Mouse (Mus musculus) hindbrain, embryonic 10.5 days (tissue): ENCODE measurements around the gene Gramd1a. TPM values are rescaled to one million over a fixed set of nuclear protein-coding genes. Genes with fewer than 3 reads are reported as not detected.

Experiments used
- DNase-seq: peaks from one replicate; pipeline ENCODE4 v3.0.0-alpha.2; 2017; ENCODE audit warnings: low spot score
- H3K27ac ChIP-seq: fragments of 300-500 bp; sonication (generic); 2 replicates; pipeline ENCODE4 v1.5.1; 2016; ENCODE audit warnings: mild to moderate bottlenecking, moderate library complexity
- H3K27me3 ChIP-seq: fragments of 300-500 bp; sonication (generic); 2 replicates; pipeline ENCODE4 v1.6.1; 2016; ENCODE audit warnings: mild to moderate bottlenecking; ENCODE audit not compliant: poor library complexity, insufficient read depth, severe bottlenecking
- H3K36me3 ChIP-seq: fragments of 300-500 bp; sonication (generic); 2 replicates; pipeline ENCODE4 v1.6.1; 2016; ENCODE audit warnings: mild to moderate bottlenecking, moderate library complexity
- H3K4me1 ChIP-seq: fragments of 300-500 bp; sonication (generic); replicated peaks from 2 replicates; pipeline ENCODE4 v1.6.1; 2016; ENCODE audit warnings: mild to moderate bottlenecking
- H3K4me3 ChIP-seq: fragments of 300-500 bp; sonication (generic); 2 replicates; pipeline ENCODE4 v1.5.1; 2016; ENCODE audit warnings: mild to moderate bottlenecking, moderate library complexity
- H3K9me3 ChIP-seq: fragments of 300-500 bp; sonication (generic); 2 replicates; pipeline ENCODE4 v1.6.1; 2016; ENCODE audit warnings: mild to moderate bottlenecking, moderate library complexity
- WGBS: fragments of 180-500 bp; shearing (Covaris S2); methylation state at CpG from one replicate; pipeline ENCODE4 v1.1.7; 2016; 5-methylcytosine and 5-hydroxymethylcytosine counted together
- polyA plus RNA-seq: library from polyadenylated mRNA; unstranded; fragments of >200 nt; fragmentation: Nextera tagmentation; extraction: Ambion mirVana; gene quantifications from 2 replicates; pipeline ENCODE4 v1.2.1, GENCODE M21; 2016

Gramd1a gene
- polyA plus RNA-seq, 1 experiment from 2014 or later, result 144 TPM

DNA sequence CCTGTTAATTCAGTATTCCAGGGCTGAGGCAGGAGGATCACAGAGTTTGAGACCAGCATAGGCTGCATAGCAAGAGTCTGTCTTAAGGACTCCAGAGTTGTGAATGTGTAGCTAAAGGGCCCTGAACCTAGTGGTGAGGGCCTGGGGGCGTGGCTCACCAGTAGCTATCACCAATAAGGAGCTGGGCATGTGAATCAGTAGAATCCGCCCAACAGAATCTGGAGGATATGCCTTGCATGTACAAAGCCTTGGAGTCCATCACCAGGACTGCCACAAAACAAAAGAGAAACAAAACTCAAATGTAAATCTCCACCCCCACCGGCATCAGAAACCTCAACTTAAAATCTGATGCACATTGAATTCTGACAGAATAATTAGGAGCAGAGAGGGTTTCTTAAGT, 7.6 kb downstream of the Gramd1a start:
- no peak for DNase-seq
- WGBS, result 81% methylated on average over 3 of the region's 3 CpGs

DNA sequence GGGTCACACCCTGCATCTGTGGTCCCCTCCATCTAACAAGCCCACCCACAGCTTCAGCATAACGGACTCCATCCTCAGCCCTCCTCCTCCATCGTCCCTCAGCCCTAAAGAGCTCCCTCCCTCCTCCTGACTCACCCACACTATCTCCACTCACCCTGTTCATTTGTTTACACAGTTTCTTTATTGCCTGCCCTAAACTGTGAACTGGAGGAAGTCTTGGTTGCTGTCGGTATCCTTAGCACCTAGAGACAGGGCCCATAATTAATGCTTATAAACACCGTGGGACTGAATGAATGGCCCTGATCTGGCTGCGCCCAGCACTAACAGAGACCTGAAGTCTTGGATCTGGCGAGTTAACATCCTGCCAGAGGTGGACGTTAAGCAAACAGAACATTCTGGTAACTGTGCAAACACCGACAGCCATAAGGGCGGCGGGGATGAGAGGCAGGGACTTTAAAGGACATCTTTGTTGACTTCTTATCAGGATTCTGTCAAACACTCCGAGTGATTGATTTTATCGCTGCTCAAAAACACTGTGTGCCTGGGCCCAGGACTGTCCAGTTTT, 10.0 kb downstream of the Gramd1a start:
- Histone ChIP-seq H3K36me3 (peaks cover 69% of the 10 kb centered on the region), H3K27ac (no peak overlapping the region), H3K9me3 (no peaks in the 10 kb centered on the region), H3K4me3 (no peak overlapping the region), H3K27me3 (no peaks in the 10 kb centered on the region), H3K4me1 (peaks cover 30% of the 10 kb centered on the region)
- DNase-seq, result no peak
- 89% methylated on average over 12 of the region's 12 CpGs for WGBS

More for the DNA sequence above, 7.6 kb downstream of the Gramd1a start:
- H3K9me3 ChIP-seq, result no peaks in the 10 kb centered on the region
- peaks cover 45% of the 10 kb centered on the region for H3K36me3 ChIP-seq
- H3K4me3 ChIP-seq, result peak overlapping the region; percentile 89
- H3K27me3 ChIP-seq, result no peaks in the 10 kb centered on the region
- H3K27ac ChIP-seq, result peak overlapping the region; percentile 99
- H3K4me1 ChIP-seq, result peaks cover 42% of the 10 kb centered on the region

DNA sequence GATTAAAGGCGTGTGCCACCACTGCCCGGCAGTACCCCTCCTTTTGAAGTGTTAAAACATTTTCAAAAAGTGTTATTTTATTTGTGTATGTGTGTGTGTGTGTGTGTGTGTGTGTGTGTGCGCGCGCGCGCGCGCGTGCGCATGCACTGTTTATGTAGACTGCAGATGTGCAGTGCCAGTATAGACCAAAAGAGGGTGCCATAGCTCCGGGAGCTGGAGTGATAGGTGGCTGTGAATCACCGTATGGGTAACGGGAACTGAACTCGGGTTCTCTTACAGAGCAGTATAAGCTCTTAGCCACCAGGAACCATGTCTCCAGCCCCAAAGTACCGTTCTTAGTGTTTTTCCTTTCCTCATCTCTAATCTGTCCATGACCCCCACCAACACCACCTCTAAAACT, 10.8 kb downstream of the Gramd1a start:
- DNase-seq, result no peak
- WGBS, result 97% methylated on average over 16 of the region's 16 CpGs
- Histone ChIP-seq H3K27ac (no peak overlapping the region), H3K4me1 (peaks cover 28% of the 10 kb centered on the region), H3K4me3 (no peak overlapping the region), H3K36me3 (peaks cover 77% of the 10 kb centered on the region), H3K27me3 (no peaks in the 10 kb centered on the region), H3K9me3 (no peaks in the 10 kb centered on the region)

DNA sequence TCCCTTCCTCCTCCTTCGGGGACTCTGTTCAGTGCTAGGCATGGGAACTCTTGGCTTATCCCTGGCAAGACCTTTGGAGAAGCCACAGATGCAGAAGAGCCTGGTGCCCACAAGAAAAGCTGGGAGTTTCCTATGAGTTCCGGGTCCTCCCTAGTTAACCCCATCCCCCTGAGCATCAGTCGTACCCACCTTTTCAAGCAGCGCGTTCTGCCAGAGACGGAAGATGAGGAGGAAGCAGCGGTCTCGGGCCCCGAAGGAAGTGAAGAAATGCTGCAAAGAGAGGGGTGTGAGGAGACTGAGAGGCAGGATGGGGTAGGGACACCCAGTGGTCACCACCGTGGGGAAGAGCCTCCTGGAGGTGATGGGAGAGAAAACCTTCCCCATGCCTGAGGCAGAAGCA, 14.8 kb downstream of the Gramd1a start:
- no peaks in the 10 kb centered on the region for H3K9me3 ChIP-seq
- no peak for DNase-seq
- no peaks in the 10 kb centered on the region for H3K27me3 ChIP-seq
- no peaks in the 10 kb centered on the region for H3K4me1 ChIP-seq
- WGBS, result 93% methylated on average over 10 of the region's 10 CpGs
- no peak overlapping the region for H3K4me3 ChIP-seq
- peaks cover 98% of the 10 kb centered on the region for H3K36me3 ChIP-seq
- H3K27ac ChIP-seq, result no peak overlapping the region

DNA sequence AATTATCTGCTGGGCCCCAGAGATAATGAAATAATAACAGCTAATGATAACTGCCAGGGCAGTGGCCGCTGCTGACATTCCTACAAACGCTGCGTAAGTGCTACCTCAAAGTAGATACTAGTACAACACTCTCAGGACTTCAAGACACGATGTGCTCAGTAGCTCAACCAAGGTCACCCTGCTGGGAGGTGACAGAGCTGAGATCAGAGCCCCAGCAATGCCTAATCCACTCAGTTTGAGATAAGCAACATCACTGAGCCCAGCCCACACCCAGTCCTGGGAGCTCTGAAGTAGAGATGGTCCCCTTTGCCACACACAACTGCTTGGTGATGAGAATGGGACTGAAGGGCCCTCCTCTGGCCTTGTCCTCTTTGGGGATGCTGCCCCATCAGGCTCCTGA, 15.4 kb downstream of the Gramd1a start:
- H3K4me1 ChIP-seq, result no peaks in the 10 kb centered on the region
- 90% methylated on average over 4 of the region's 4 CpGs for WGBS
- DNase-seq, result no peak
- H3K4me3 ChIP-seq, result no peak overlapping the region
- no peaks in the 10 kb centered on the region for H3K9me3 ChIP-seq
- no peak overlapping the region for H3K27ac ChIP-seq
- H3K36me3 ChIP-seq, result peaks cover 98% of the 10 kb centered on the region
- H3K27me3 ChIP-seq, result no peaks in the 10 kb centered on the region

DNA sequence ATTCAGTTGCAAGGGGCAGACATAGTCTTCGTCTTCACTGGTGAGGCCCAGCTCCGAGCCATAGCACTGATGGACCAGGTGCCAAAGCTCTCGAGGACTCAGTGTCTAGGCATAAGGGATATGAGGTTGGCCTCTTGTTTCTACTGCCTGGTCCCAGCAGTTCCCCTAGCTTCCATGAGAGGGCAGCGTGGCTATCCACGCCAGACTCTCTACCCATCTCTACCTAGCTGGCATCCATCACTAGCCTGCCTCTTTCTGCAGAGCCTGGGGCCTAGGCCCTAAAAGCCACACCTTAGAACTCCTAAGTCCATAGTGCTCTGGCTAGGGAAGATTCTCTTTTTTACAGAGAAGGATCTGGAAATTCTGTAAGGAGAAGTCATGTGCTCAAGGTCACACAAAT, 15.9 kb downstream of the Gramd1a start:
- Histone ChIP-seq H3K27ac (no peak overlapping the region), H3K36me3 (peaks cover 98% of the 10 kb centered on the region), H3K4me3 (no peak overlapping the region), H3K27me3 (no peaks in the 10 kb centered on the region), H3K4me1 (no peaks in the 10 kb centered on the region), H3K9me3 (no peaks in the 10 kb centered on the region)
- 77% methylated on average over 5 of the region's 5 CpGs for WGBS
- peak; percentile 45 for DNase-seq

DNA sequence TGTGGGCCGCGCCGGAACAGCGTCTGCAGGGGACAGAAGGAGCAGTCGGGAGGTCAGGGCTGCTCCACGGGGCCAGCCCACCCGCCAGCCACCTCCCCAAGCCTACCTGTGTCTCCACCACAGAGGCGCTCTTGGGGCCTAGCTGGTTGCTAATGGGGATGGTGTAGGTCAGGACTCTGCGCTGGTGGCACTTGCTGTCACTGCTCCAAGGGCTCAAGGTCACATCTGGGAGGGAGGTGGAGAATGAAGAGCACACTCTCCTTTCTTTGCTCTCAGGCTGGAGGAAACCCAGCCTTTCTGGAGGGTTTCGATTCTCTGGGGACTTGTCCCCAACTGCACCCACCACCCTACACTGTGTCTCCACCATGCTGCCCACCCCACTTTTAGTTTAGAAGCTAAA, 20.0 kb downstream of the Gramd1a start:
- Histone ChIP-seq H3K9me3 (no peaks in the 10 kb centered on the region), H3K4me3 (no peak overlapping the region), H3K36me3 (peaks cover 100% of the 10 kb centered on the region), H3K27ac (no peak overlapping the region), H3K4me1 (no peaks in the 10 kb centered on the region), H3K27me3 (no peaks in the 10 kb centered on the region)
- no peak for DNase-seq
- 89% methylated on average over 10 of the region's 10 CpGs for WGBS

DNA sequence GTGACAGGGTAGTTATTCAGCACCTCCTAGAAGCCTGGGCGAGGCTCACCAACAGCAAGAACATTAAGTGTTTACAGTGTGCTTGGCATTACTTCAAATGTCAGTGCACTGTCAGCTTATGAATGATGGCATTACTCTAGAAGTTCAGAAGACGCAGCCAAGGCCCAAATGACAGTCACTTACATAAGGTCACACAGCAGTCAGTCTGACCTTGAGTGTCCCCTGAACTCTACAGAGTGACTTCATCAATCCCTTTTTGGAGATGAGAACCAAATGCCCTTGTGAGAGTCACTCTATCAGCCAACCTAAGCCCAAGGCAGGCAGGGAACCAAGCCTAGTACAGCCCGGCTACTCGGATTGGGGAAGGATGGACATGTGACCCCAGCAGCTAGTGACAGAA, 23.8 kb downstream of the Gramd1a start:
- Histone ChIP-seq H3K4me3 (no peak overlapping the region), H3K4me1 (peaks cover 8% of the 10 kb centered on the region), H3K36me3 (peaks cover 90% of the 10 kb centered on the region), H3K27ac (no peak overlapping the region), H3K27me3 (peaks cover 22% of the 10 kb centered on the region), H3K9me3 (no peaks in the 10 kb centered on the region)
- WGBS, result 95% methylated on average over 4 of the region's 4 CpGs
- no peak for DNase-seq

DNA sequence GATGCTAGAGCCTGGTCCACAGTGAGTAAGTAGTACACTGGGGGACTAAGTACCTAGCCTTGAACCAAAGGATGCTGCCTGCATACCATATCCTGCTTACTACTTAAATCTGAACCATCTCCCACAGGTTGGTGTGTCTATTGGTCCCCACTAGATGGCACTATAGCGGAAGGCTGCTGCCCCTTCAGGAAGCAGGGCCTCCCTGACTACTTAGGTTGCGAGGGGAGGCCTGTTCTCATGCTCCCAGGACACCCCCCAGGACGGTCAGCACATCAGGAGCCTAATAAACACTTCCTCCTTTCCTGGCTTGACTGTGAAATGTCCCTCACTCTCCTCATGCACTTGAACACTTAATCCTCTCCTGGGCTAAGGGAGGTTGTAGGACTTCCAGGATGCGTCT, 24.9 kb downstream of the Gramd1a start:
- Histone ChIP-seq H3K27me3 (peaks cover 33% of the 10 kb centered on the region), H3K4me1 (peaks cover 18% of the 10 kb centered on the region), H3K36me3 (peaks cover 79% of the 10 kb centered on the region), H3K27ac (no peak overlapping the region), H3K4me3 (no peak overlapping the region), H3K9me3 (no peaks in the 10 kb centered on the region)
- WGBS, result 48% methylated on average over 4 of the region's 4 CpGs
- DNase-seq, result peak; percentile 54

DNA sequence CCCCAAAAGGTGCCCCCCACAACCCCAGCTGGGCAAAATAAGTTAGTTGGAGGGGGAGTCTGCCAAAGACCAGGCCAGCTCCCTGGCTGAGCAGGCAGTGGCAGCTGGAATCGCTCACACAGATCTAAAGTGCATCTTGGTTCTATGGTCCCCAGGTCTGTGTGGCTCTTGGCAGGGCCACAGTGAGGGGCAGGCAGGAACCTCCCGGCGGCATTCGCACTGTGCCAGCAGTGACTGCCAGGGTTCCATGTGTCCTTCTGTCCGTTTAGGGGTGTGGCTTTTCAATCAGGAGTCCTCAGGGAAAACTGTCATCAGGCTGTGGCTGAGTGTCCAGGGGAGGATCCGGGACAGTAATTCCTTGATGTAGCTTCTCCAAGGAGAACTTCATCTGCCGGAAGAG, 25.5 kb downstream of the Gramd1a start:
- Histone ChIP-seq H3K4me3 (no peak overlapping the region), H3K36me3 (peaks cover 73% of the 10 kb centered on the region), H3K4me1 (peaks cover 18% of the 10 kb centered on the region), H3K9me3 (no peaks in the 10 kb centered on the region), H3K27me3 (peaks cover 39% of the 10 kb centered on the region), H3K27ac (no peak overlapping the region)
- DNase-seq, result no peak
- WGBS, result 94% methylated on average over 7 of the region's 7 CpGs

DNA sequence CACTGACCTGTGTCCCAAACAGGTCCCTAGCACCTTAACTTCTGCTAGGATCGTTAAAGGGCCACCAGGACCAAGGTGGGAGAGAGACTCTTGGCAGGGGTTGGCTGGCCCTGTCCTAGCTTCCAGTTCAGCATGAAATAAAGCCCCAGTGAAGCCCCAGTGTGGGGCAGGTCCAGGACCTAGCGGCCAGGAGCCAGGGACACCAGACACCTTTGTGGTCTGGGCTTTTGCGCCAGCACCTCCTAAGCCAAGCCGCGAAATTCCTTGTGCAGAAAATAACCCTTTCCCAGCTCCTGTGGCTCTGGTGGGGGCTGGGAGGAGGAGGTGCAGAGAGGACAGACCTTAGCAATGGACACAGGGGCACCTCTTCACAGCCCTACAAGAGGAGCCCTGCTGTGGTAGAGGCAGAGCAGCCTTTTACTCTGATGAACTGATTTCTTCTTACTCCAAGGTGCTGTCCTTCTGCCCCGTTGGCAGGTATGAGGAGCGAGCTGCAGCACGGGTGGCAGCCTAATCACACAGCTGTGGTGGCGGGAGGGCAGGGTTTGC, 27.5 kb downstream of the Gramd1a start:
- WGBS, result 64% methylated on average over 9 of the region's 9 CpGs
- H3K4me1 ChIP-seq, result peaks cover 18% of the 10 kb centered on the region
- no peak overlapping the region for H3K4me3 ChIP-seq
- peaks cover 49% of the 10 kb centered on the region for H3K27me3 ChIP-seq
- H3K27ac ChIP-seq, result no peak overlapping the region
- H3K9me3 ChIP-seq, result no peaks in the 10 kb centered on the region
- peaks cover 53% of the 10 kb centered on the region for H3K36me3 ChIP-seq
- no peak for DNase-seq

DNA sequence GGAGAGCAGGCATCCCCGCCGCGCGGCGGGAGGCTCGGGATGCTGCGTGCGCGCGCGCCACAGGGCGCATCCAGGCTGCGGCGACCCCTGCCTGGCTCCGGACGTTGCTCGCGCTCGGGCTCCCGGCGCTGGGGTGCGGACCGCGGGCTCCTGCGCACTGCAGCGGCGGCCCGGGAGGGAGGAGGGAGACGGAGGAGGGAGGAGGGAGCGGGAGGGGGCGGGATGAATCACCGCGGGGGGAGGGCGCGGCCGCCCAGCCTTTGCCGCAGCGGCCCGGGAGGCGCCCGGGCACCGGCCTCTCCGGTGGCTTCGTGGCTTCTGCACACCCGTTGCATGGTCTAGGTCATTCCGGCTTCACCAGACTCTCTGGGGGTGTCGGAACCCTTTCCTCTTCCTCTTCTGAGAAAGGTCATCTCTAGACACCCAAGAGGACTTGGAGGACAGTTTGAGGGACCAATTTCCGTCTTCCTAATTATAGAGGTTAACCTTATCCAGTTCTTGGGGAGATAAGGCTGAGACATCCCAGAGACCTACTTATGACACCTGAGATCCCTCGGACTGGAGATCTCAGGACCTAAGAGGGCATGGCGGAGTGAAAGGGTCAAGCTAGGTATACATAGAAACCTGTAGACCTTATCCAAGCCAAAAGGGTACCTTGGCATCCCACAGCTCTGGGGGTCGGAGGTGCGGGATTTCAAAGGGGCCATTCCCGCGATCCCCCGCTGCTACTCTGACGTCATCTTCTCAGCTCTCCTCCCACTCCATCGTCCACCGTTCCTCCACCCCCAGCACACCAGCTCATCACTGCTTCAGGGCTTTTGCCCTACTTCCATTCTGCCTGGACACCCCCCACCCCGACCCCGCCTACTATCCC, 28.6 kb downstream of the Gramd1a start, which contains the start of gene Scn1b:
Scn1b (minus strand) TSS at position 153 of the 874 bp plus-strand sequence.
- H3K27ac ChIP-seq, result peak within 1 kb of the TSS; percentile 74
- peak within 1 kb of the TSS; percentile 65 for H3K4me3 ChIP-seq
- peak; percentile 41 for DNase-seq
- 2% methylated on average over 56 of the region's 60 CpGs for WGBS
- peaks cover 49% of the 10 kb centered on the region for H3K27me3 ChIP-seq
- H3K36me3 ChIP-seq, result peaks cover 42% of the 10 kb centered on the region
- H3K4me1 ChIP-seq, result peaks cover 18% of the 10 kb centered on the region
- H3K9me3 ChIP-seq, result no peaks in the 10 kb centered on the region

DNA sequence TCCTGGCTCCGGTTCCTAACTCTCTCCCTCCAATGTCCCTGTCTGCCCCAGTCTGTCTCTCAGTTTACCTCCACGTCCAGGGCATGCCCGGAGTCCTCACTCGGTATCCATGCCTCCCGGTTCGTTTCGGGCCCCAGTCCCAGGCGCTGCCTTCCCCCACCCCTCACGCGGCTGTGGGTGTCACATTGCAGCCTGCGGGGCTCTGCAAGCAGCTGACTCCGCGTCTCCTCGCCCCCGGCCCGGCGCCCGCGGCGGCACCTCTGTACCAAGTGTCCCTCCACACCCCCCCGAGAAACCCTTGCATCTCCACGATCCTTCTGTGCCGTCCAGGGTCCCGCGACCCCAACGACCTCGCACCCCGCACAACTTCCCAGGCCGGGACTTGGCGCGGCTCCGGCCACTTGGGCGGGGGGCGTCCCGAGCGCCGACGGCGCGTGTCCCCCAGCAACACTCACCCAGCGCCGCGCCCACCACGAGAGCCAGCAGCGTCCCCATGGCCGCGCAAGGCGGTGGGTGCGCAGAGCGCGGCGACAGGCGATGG, 29.4 kb downstream of the Gramd1a start:
- peak overlapping the region; percentile 65 for H3K4me3 ChIP-seq
- peak overlapping the region; percentile 74 for H3K27ac ChIP-seq
- no peaks in the 10 kb centered on the region for H3K9me3 ChIP-seq
- peak; percentile 18 for DNase-seq
- H3K36me3 ChIP-seq, result peaks cover 34% of the 10 kb centered on the region
- peaks cover 18% of the 10 kb centered on the region for H3K4me1 ChIP-seq
- WGBS, result under 1% methylated on average over 53 of the region's 53 CpGs
- H3K27me3 ChIP-seq, result peaks cover 49% of the 10 kb centered on the region
